Mouse (Mus musculus): Measurements from ENCODE around the gene Patl2. TPM values are rescaled to one million over a fixed set of nuclear protein-coding genes. Genes with fewer than 3 reads are reported as not detected.

Gene Patl2
- total and polyA plus RNA-seq, 3 experiments, result 0.58 to 0.84 TPM; not detected in 1

GRCm38 (mm10) chr2:122171292-122171691, 14.7 kb downstream of the Patl2 start (continued):
- TF ChIP-seq USF2 (IDR thresholded peaks at IDR 0.05; ENCODE audit: borderline replicate concordance in 1 of 2, insufficient read depth in 1 of 2, low read depth in 1 of 2, low read length in 2 of 2) (no peak), NELFE (IDR thresholded peaks at IDR 0.05; ENCODE audit: low read depth, low read length) (no peak), GATA1 (IDR thresholded peaks at IDR 0.05; ENCODE audit: low read depth, low read length) (peak; percentile 46; the same call in 1 of the 2 replicates), CTCF (IDR thresholded peaks at IDR 0.05 in 2 of 3, conservative IDR thresholded peaks at IDR 0.05 in 1 of 3; ENCODE audit: control insufficient read depth in 1 of 3, insufficient read depth in 1 of 3, low read depth in 2 of 3, low read length in 3 of 3, poor library complexity in 1 of 3, severe bottlenecking in 1 of 3) (no peak), MEF2A (IDR thresholded peaks at IDR 0.05; ENCODE audit: extremely low read depth, insufficient replicate concordance, low read depth, low read length, poor library complexity, severe bottlenecking) (no peak), MXI1 (IDR thresholded peaks at IDR 0.05; ENCODE audit: low read depth, low read length) (peak; percentile 44; the same call in 1 of the 2 replicates)

- TF ChIP-seq ETS1 (IDR thresholded peaks at IDR 0.05; ENCODE audit: low read depth, low read length) (no peak), MXI1 (IDR thresholded peaks at IDR 0.05; ENCODE audit: low read depth, low read length) (no peak), ZC3H11A (IDR thresholded peaks at IDR 0.05; ENCODE audit: low read depth, low read length) (no peak), SMC3 (IDR thresholded peaks at IDR 0.05; ENCODE audit: low read depth, low read length) (no peak), CHD2 (IDR thresholded peaks at IDR 0.05; ENCODE audit: low read length) (no peak)
- H3K9ac ChIP-seq (ENCODE audit: control insufficient read depth, low read depth, low read length, poor library complexity, severe bottlenecking), result no peak overlapping the region
- H3K36me3 ChIP-seq (ENCODE audit: control insufficient read depth in 1 of 2, insufficient read depth in 2 of 2, low read length in 2 of 2), result no peaks in the 10 kb centered on the region; a peak in 1 of 4 replicates
- no peaks in the 10 kb centered on the region for H3K4me1 ChIP-seq (ENCODE audit: control insufficient read depth in 1 of 2, insufficient read depth in 2 of 2, low read length in 2 of 2)
- H3K9me3 ChIP-seq (replicated peaks; ENCODE audit: insufficient read depth, low read length), result no peaks in the 10 kb centered on the region
- H3K79me2 ChIP-seq (ENCODE audit: control insufficient read depth, insufficient read depth, low read length, poor library complexity), result no peaks in the 10 kb centered on the region
- no peak for DNase-seq (ENCODE audit: low read depth, low spot score)
- no peak overlapping the region for H3K4me3 ChIP-seq (ENCODE audit: control insufficient read depth in 1 of 2, insufficient read depth in 1 of 2, low read depth in 2 of 2, low read length in 2 of 2)
- no peaks in the 10 kb centered on the region for H3K27me3 ChIP-seq (ENCODE audit: control insufficient read depth in 1 of 2, insufficient read depth in 2 of 2, low read length in 2 of 2)
- no peak overlapping the region for H3K27ac ChIP-seq (ENCODE audit: control insufficient read depth, low read depth, low read length)
These were observed 21.7 kb downstream of the Patl2 start for GRCm38 (mm10) chr2:122164293-122164692.

GRCm38 (mm10) chr2:122163430-122164195, 22.4 kb downstream of the Patl2 start:
- Histone ChIP-seq H3K36me3 (ENCODE audit: control insufficient read depth in 1 of 2, insufficient read depth in 2 of 2, low read length in 2 of 2) (no peaks in the 10 kb centered on the region; a peak in 1 of 4 replicates), H3K4me3 (ENCODE audit: control insufficient read depth in 1 of 2, insufficient read depth in 1 of 2, low read depth in 2 of 2, low read length in 2 of 2) (no peak overlapping the region), H3K9me3 (replicated peaks; ENCODE audit: insufficient read depth, low read length) (no peaks in the 10 kb centered on the region), H3K27me3 (ENCODE audit: control insufficient read depth in 1 of 2, insufficient read depth in 2 of 2, low read length in 2 of 2) (no peaks in the 10 kb centered on the region), H3K9ac (ENCODE audit: control insufficient read depth, low read depth, low read length, poor library complexity, severe bottlenecking) (no peak overlapping the region), H3K79me2 (ENCODE audit: control insufficient read depth, insufficient read depth, low read length, poor library complexity) (no peaks in the 10 kb centered on the region), H3K4me1 (ENCODE audit: control insufficient read depth in 1 of 2, insufficient read depth in 2 of 2, low read length in 2 of 2) (no peaks in the 10 kb centered on the region), H3K27ac (ENCODE audit: control insufficient read depth, low read depth, low read length) (no peak overlapping the region)
- TF ChIP-seq KAT2A (conservative IDR thresholded peaks at IDR 0.05; ENCODE audit: low read depth, low read length), result no peak
- no peak for TF ChIP-seq ELF1 (IDR thresholded peaks at IDR 0.05; ENCODE audit: low read depth, low read length)
- TF ChIP-seq ZMIZ1 (IDR thresholded peaks at IDR 0.05; ENCODE audit: low read depth, low read length), result no peak
- no peak for TF ChIP-seq MXI1 (IDR thresholded peaks at IDR 0.05; ENCODE audit: low read depth, low read length)
- no peak for TF ChIP-seq BHLHE40 (IDR thresholded peaks at IDR 0.05; ENCODE audit: borderline replicate concordance, low read depth, low read length)
- no peak for TF ChIP-seq USF1 (IDR thresholded peaks at IDR 0.05; ENCODE audit: low read depth, low read length)
- no peak for TF ChIP-seq RAD21 (IDR thresholded peaks at IDR 0.05; ENCODE audit: low read depth, low read length)
- TF ChIP-seq E2F4 (IDR thresholded peaks at IDR 0.05; ENCODE audit: borderline replicate concordance, low read depth, low read length), result no peak
- no peak for TF ChIP-seq POLR2AphosphoS2 (IDR thresholded peaks at IDR 0.05; ENCODE audit: low read length)
- TF ChIP-seq UBTF (IDR thresholded peaks at IDR 0.05; ENCODE audit: borderline replicate concordance, insufficient read depth, low read depth, low read length), result no peak
- TF ChIP-seq RCOR1 (IDR thresholded peaks at IDR 0.05; ENCODE audit: low read depth, low read length), result no peak
- TF ChIP-seq TCF12 (IDR thresholded peaks at IDR 0.05; ENCODE audit: low read depth, low read length), result no peak
- no peak for TF ChIP-seq TAL1 (IDR thresholded peaks at IDR 0.05; ENCODE audit: low read length)
- TF ChIP-seq MYC (IDR thresholded peaks at IDR 0.05; ENCODE audit: low read depth, low read length), result no peak
- no peak for TF ChIP-seq ETS1 (IDR thresholded peaks at IDR 0.05; ENCODE audit: low read depth, low read length)
- no peak for TF ChIP-seq ZKSCAN1 (IDR thresholded peaks at IDR 0.05; ENCODE audit: low read depth, low read length)
- TF ChIP-seq GABPA (IDR thresholded peaks at IDR 0.05; ENCODE audit: low read depth, low read length), result no peak
- no peak for DNase-seq (ENCODE audit: low read depth, low spot score)
